Mouse (Mus musculus) midbrain, postnatal 0 days (tissue): ENCODE measurements around the gene Grm5. TPM values are rescaled to one million over a fixed set of nuclear protein-coding genes. Genes with fewer than 3 reads are reported as not detected.

Experiments
- ATAC-seq: fragments of 200-750 bp; cut with Nextera tagmentation; 2 replicates; pipeline ENCODE4 v1.8.0; 2017; ENCODE audit warnings: moderate number of reproducible peaks, mild to moderate bottlenecking, moderate TSS enrichment, moderate library complexity; ENCODE audit not compliant: low FRiP score
- DNase-seq: peaks from one replicate; pipeline ENCODE4 v3.0.0-alpha.2; 2015; ENCODE audit warnings: low spot score
- H3K27ac ChIP-seq: fragments of 300-500 bp; sonication (generic); 2 replicates; pipeline ENCODE4 v1.5.1; 2014; ENCODE audit warnings: low read depth, mild to moderate bottlenecking, low read length, mixed read lengths
- H3K27me3 ChIP-seq: fragments of 300-500 bp; sonication (generic); 2 replicates; pipeline ENCODE4 v1.6.1; 2014; ENCODE audit warnings: low read length, control low read depth, mixed read lengths; ENCODE audit not compliant: insufficient read depth
- H3K36me3 ChIP-seq: fragments of 300-500 bp; sonication (generic); 2 replicates; pipeline ENCODE4 v1.6.1; 2014; ENCODE audit warnings: low read length, control low read depth, mixed read lengths; ENCODE audit not compliant: insufficient read depth
- H3K4me1 ChIP-seq: fragments of 300-500 bp; sonication (generic); 2 replicates; pipeline ENCODE4 v1.6.1; 2014; ENCODE audit warnings: mild to moderate bottlenecking, control low read depth, antibody characterized with exemption, low read length, mixed read lengths; ENCODE audit not compliant: insufficient read depth
- H3K4me2 ChIP-seq: fragments of 300-500 bp; sonication (generic); 2 replicates; pipeline ENCODE4 v1.6.1; 2014; ENCODE audit warnings: low read depth, mild to moderate bottlenecking, low read length, mixed read lengths; ENCODE audit not compliant: poor library complexity, severe bottlenecking
- H3K4me3 ChIP-seq: fragments of 300-500 bp; sonication (generic); 2 replicates; pipeline ENCODE4 v1.5.1; 2014; ENCODE audit warnings: low read depth, mild to moderate bottlenecking, low read length, moderate library complexity
- H3K9ac ChIP-seq: fragments of 300-500 bp; sonication (generic); replicated peaks from 2 replicates; pipeline ENCODE4 v1.6.1; 2014; ENCODE audit warnings: mild to moderate bottlenecking, low read length, moderate library complexity, mixed read lengths; ENCODE audit not compliant: poor library complexity, severe bottlenecking
- H3K9me3 ChIP-seq: fragments of 300-500 bp; sonication (generic); 2 replicates; pipeline ENCODE4 v1.6.1; 2016; ENCODE audit warnings: low read length, control low read depth
- CTCF ChIP-seq: IDR thresholded peaks from 2 replicates; pipeline ENCODE4 v1.5.1; 2016; ENCODE audit warnings: antibody characterized with exemption, mild to moderate bottlenecking
- WGBS: fragments of 180-500 bp; shearing (Covaris S2); extraction: QIAGEN DNeasy Blood & Tissue Kit; methylation state at CpG from one replicate; pipeline ENCODE4 v1.1.7; 2014; 5-methylcytosine and 5-hydroxymethylcytosine counted together
- polyA plus RNA-seq: library from polyadenylated mRNA; unstranded; fragments of >200 nt; fragmentation: Nextera tagmentation; extraction: Ambion mirVana; gene quantifications from 2 replicates; pipeline ENCODE4 v1.2.1, GENCODE M21; 2015
- total RNA-seq: library from RNA; depleted of rRNA; stranded (reverse); fragments of >200 nt; gene quantifications from 2 replicates; pipeline ENCODE4 v1.2.3, GENCODE M21; 2014

Grm5 gene
- total and polyA plus RNA-seq, 2 experiments from 2014 or later = 73.6 to 237 TPM

DNA sequence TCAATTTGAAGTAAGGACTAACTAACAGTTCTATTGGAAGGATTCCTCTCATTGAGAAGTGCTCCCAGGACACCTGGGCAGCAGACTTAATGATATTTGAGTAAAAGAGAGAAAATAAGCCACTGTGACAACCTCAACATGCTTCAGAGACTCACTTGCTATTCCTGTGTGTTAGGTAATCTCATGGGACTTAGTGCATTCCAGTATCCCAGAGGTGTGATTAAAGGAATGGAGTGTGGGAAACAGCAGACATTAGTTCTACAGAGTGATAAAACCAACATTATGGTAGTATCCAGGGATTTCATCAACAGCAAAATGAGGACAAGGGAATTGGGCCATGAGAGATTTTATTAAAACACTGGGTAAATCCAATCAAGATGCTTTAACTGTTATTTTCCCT is 205.0 kb downstream of the Grm5 start:
- no peak for TF ChIP-seq CTCF
- Histone ChIP-seq H3K9ac (no peak overlapping the region), H3K4me1 (no peaks in the 10 kb centered on the region), H3K4me2 (no peak overlapping the region), H3K36me3 (no peaks in the 10 kb centered on the region), H3K9me3 (no peaks in the 10 kb centered on the region), H3K27me3 (no peaks in the 10 kb centered on the region), H3K27ac (no peak overlapping the region), H3K4me3 (no peak overlapping the region)
- DNase-seq (peak; percentile 21), ATAC-seq (no peak)

GRCm38 (mm10) chr7:87793896-87794295 is 209.9 kb downstream of the Grm5 start:
- Histone ChIP-seq H3K4me3 (no peak overlapping the region), H3K4me1 (no peaks in the 10 kb centered on the region), H3K9ac (no peak overlapping the region), H3K4me2 (no peak overlapping the region), H3K36me3 (no peaks in the 10 kb centered on the region), H3K27ac (no peak overlapping the region), H3K9me3 (no peaks in the 10 kb centered on the region), H3K27me3 (no peaks in the 10 kb centered on the region)
- TF ChIP-seq CTCF = no peak
- ATAC-seq = no peak
- WGBS = 59% methylated on average over 4 of the region's 4 CpGs
- DNase-seq = no peak

DNA sequence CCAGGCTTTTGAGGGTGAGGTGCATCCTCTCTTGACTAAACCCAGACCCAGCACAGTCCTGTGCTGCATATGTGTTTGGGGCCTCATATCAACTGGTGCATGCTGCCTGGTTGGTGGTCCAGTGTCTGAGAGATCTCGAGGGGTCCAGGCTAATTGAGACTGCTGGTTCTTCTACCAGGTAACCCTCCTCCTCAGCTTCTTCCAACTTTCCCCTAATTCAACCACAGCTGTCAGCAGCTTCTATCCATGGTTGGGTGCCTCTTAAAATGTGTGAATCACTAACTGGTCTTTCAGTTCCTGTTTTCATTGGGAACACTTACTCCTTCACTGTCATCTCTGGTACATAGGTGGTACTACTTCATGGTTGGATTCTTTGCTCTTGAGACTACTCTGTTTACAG is 240.9 kb downstream of the Grm5 start:
- H3K4me3 ChIP-seq = no peak overlapping the region
- no peak for DNase-seq
- no peak overlapping the region for H3K9ac ChIP-seq
- no peak overlapping the region for H3K4me2 ChIP-seq
- TF ChIP-seq CTCF = no peak
- no peaks in the 10 kb centered on the region for H3K4me1 ChIP-seq
- 76% methylated on average over 1 of the region's 1 CpGs for WGBS
- no peaks in the 10 kb centered on the region for H3K27me3 ChIP-seq
- H3K36me3 ChIP-seq = no peaks in the 10 kb centered on the region
- no peaks in the 10 kb centered on the region for H3K9me3 ChIP-seq
- H3K27ac ChIP-seq = no peak overlapping the region
- ATAC-seq = no peak

DNA sequence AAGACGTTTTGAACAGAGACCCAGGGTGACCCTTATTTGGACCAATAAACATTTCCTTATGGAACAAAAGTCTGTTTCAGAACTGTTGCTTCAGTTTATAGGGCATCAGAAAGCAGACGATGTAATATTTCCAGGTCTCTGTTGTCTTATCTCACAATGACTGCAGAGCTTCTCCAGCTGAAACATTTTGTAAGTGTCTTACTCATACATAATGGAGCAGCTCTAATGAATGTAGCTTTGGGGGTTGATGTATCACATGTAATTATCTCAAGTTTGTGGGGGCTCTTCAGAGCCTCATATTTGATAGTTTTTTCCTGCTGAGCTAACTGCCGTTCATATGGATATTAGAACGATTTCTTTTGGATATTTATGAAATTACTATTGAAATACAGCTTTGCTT is 250.7 kb downstream of the Grm5 start:
- ATAC-seq = no peak
- no peak for TF ChIP-seq CTCF
- Histone ChIP-seq H3K36me3 (no peaks in the 10 kb centered on the region), H3K4me1 (no peaks in the 10 kb centered on the region), H3K9me3 (no peaks in the 10 kb centered on the region), H3K9ac (no peak overlapping the region), H3K4me3 (no peak overlapping the region), H3K4me2 (no peak overlapping the region), H3K27me3 (no peaks in the 10 kb centered on the region), H3K27ac (no peak overlapping the region)
- WGBS = 61% methylated on average over 4 of the region's 4 CpGs
- DNase-seq = peak; percentile 30

DNA sequence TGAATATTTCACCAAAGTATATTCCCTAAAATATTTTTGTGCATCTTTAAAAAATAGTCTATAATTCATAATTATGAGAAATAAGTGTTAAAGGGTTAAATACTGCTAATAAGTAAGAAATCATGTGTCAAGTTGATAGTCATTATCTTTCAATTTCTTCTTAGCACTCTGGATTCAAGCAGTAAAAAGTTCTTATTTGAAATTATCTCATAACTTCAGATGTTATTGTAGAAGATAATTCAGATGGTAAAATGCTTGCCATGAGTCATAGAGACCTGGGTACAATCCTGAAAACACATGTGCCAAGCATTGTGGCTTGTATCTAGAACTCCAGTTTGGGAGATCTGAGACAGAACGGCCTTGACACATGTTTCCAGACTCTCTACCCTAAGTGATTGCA is 254.6 kb downstream of the Grm5 start:
- TF ChIP-seq CTCF = no peak
- 78% methylated on average over 1 of the region's 1 CpGs for WGBS
- no peak overlapping the region for H3K27ac ChIP-seq
- H3K4me1 ChIP-seq = no peaks in the 10 kb centered on the region
- H3K9me3 ChIP-seq = no peaks in the 10 kb centered on the region
- no peaks in the 10 kb centered on the region for H3K27me3 ChIP-seq
- H3K36me3 ChIP-seq = no peaks in the 10 kb centered on the region
- H3K4me2 ChIP-seq = no peak overlapping the region
- no peak overlapping the region for H3K9ac ChIP-seq
- no peak overlapping the region for H3K4me3 ChIP-seq
- ATAC-seq = no peak
- DNase-seq = no peak

DNA sequence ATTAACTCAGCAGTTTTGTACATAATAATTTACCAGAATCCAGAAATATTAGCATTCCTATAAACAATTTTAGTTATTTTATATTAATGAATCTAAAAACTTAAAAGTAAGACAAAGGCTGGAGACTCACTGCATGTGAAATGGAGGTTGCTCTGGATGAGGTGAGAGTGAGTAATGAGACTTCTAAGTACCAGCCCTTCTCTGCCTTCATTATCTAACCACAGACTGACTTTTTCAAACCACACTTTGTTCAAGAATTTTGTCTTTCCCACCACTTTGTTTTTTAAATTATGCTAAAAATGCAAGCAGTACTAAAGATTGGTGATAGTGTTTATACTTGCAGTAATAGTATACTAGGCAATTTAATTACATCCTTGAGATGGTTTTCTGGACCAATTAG is 259.5 kb downstream of the Grm5 start:
- Histone ChIP-seq H3K9ac (no peak overlapping the region), H3K9me3 (no peaks in the 10 kb centered on the region), H3K4me1 (no peaks in the 10 kb centered on the region), H3K27ac (no peak overlapping the region), H3K4me3 (no peak overlapping the region), H3K36me3 (no peaks in the 10 kb centered on the region), H3K4me2 (no peak overlapping the region), H3K27me3 (no peaks in the 10 kb centered on the region)
- ATAC-seq = no peak
- DNase-seq = no peak
- TF ChIP-seq CTCF = no peak

DNA sequence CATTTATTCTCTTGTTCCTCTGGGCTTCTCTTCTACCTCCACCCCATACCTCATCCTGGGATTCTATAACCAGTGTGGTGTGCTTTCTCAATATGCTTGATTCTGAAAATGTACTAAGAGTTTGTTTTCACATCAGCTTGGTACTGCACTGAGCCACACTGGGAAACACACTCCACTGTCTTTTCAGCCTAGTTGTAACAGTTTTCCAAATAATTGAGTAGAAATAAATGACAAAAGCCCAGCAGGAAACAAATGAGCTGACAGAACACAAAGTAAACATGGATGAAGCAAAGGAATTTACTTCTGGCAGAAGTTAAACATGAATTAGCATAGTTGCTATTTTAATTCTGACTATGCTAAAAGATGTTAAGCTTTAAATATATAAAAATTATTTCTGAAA is 262.1 kb downstream of the Grm5 start:
- Histone ChIP-seq H3K36me3 (no peaks in the 10 kb centered on the region), H3K9me3 (no peaks in the 10 kb centered on the region), H3K4me3 (no peak overlapping the region), H3K9ac (no peak overlapping the region), H3K27me3 (no peaks in the 10 kb centered on the region), H3K27ac (no peak overlapping the region), H3K4me1 (no peaks in the 10 kb centered on the region), H3K4me2 (no peak overlapping the region)
- no peak for TF ChIP-seq CTCF
- DNase-seq = peak; percentile 2
- no peak for ATAC-seq
